Mouse (Mus musculus): ENCODE results near the gene Plekha7. TPM values are rescaled to one million over a fixed set of nuclear protein-coding genes. Genes with fewer than 3 reads are reported as not detected.

Gene Plekha7
- polyA plus RNA-seq, 1 experiment: 38.2 TPM

DNA sequence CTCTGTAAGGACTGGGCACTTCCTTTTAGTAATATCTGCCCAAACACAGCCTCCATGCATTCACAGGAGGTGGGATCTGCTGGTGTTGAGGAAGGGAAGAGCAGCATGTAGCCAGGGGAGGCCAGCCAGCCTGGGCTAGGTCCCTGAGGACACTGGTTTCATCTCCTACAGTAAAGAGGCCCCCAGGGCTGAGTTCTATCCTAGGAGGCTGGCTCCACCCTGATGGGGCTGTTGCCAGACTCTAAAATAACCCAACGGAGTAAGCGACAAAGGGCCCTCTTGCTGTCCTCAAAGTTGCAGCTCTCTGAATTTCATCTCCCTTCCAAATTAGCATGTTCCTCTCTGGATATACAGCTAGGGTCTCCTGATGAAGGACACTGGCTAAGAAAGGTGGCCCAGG is 83.6 kb downstream of the Plekha7 start:
- no peak for TF ChIP-seq POLR2A (IDR thresholded peaks at IDR 0.05; ENCODE audit: low read depth, low read length)
- no peak for TF ChIP-seq CTCF (IDR thresholded peaks at IDR 0.05; ENCODE audit: extremely low read depth, insufficient read length, insufficient replicate concordance, low read depth, low read length)
- 48% methylated on average over 2 of the region's 2 CpGs for WGBS
- H3K27ac ChIP-seq (ENCODE audit: insufficient read depth, low read depth, low read length): no peak overlapping the region
- no peak overlapping the region for H3K4me3 ChIP-seq (ENCODE audit: low read depth, low read length)
- no peaks in the 10 kb centered on the region for H3K27me3 ChIP-seq (ENCODE audit: control insufficient read depth, insufficient read depth, low read length)
- H3K36me3 ChIP-seq (ENCODE audit: control insufficient read depth, insufficient read depth, low read length): no peaks in the 10 kb centered on the region
- H3K4me1 ChIP-seq (ENCODE audit: control insufficient read depth, insufficient read depth, insufficient read length, low read length): peaks cover 45% of the 10 kb centered on the region

DNA sequence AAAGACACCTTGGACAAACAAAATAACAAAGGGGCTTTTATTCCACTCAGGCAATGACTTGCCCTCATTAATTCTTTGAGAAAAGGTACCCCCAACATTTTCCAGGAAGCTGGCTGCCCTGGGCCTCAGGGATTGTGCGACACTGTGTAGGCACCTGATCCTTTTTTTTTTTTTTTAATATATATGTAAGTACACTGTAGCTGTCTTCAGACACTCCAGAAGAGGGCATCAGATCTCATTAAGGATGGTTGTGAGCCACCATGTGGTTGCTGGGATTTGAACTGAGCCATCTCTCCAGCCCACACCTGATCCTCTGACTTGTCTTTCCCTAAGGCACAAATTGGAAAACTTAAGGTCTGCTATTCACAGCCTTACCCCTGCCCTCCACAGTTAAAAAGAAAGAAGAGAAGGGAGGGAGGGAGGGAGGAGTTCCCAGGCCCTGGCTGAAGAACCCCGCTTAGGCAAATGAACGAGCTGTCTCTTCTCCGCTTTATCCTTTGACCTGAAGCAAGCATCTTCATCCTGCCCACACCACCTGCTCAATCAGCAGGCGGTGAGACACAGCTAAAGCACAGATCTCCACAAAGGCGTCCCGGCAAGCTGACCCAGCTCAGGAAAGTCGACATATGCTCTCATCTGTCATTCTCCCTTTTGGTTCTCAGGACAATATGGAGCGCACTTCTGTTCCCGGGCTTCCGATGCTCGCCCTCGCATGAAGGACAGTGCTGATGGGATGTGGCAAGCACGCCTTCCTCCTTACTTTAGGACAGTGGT is 85.0 kb downstream of the Plekha7 start:
- 67% methylated on average over 14 of the region's 14 CpGs for WGBS
- Histone ChIP-seq H3K4me3 (ENCODE audit: low read depth, low read length) (no peak overlapping the region), H3K4me1 (ENCODE audit: control insufficient read depth, insufficient read depth, insufficient read length, low read length) (peaks cover 41% of the 10 kb centered on the region), H3K36me3 (ENCODE audit: control insufficient read depth, insufficient read depth, low read length) (no peaks in the 10 kb centered on the region), H3K27ac (ENCODE audit: insufficient read depth, low read depth, low read length) (no peak overlapping the region), H3K27me3 (ENCODE audit: control insufficient read depth, insufficient read depth, low read length) (no peaks in the 10 kb centered on the region)
- no peak for TF ChIP-seq POLR2A (IDR thresholded peaks at IDR 0.05; ENCODE audit: low read depth, low read length)
- no peak for TF ChIP-seq CTCF (IDR thresholded peaks at IDR 0.05; ENCODE audit: extremely low read depth, insufficient read length, insufficient replicate concordance, low read depth, low read length)

GRCm38 (mm10) chr7:116222288-116223009 is 85.7 kb downstream of the Plekha7 start:
- no peak overlapping the region for H3K4me3 ChIP-seq (ENCODE audit: low read depth, low read length)
- H3K36me3 ChIP-seq (ENCODE audit: control insufficient read depth, insufficient read depth, low read length): no peaks in the 10 kb centered on the region
- H3K27me3 ChIP-seq (ENCODE audit: control insufficient read depth, insufficient read depth, low read length): no peaks in the 10 kb centered on the region
- H3K27ac ChIP-seq (ENCODE audit: insufficient read depth, low read depth, low read length): no peak overlapping the region
- no peak for TF ChIP-seq CTCF (IDR thresholded peaks at IDR 0.05; ENCODE audit: extremely low read depth, insufficient read length, insufficient replicate concordance, low read depth, low read length)
- no peak for TF ChIP-seq POLR2A (IDR thresholded peaks at IDR 0.05; ENCODE audit: low read depth, low read length)
- WGBS: 26% methylated on average over 8 of the region's 8 CpGs
- peaks cover 33% of the 10 kb centered on the region for H3K4me1 ChIP-seq (ENCODE audit: control insufficient read depth, insufficient read depth, insufficient read length, low read length)

DNA sequence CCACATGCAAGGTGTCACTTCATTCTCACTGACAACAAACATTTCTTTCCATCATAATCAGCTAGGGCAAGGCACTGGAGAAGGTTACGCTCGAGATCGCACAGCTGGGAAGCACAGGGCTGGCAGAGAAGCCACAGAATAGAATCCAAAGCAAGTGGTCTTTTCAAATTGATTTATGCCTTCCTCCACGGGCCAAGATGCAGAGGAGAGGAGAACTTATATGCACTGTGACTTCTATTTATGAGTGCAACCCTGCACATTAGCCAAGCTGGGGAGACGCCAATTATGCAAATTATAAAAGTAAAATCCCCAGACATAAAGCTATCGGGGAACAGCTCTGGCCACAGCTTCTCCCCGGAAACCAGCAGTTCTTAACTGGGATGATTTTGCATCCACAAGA is 86.3 kb downstream of the Plekha7 start:
- 13% methylated on average over 7 of the region's 7 CpGs for WGBS
- Histone ChIP-seq H3K4me3 (ENCODE audit: low read depth, low read length) (no peak overlapping the region), H3K27ac (ENCODE audit: insufficient read depth, low read depth, low read length) (no peak overlapping the region), H3K36me3 (ENCODE audit: control insufficient read depth, insufficient read depth, low read length) (no peaks in the 10 kb centered on the region), H3K4me1 (ENCODE audit: control insufficient read depth, insufficient read depth, insufficient read length, low read length) (peaks cover 27% of the 10 kb centered on the region), H3K27me3 (ENCODE audit: control insufficient read depth, insufficient read depth, low read length) (no peaks in the 10 kb centered on the region)
- TF ChIP-seq CTCF (IDR thresholded peaks at IDR 0.05; ENCODE audit: extremely low read depth, insufficient read length, insufficient replicate concordance, low read depth, low read length) (no peak), POLR2A (IDR thresholded peaks at IDR 0.05; ENCODE audit: low read depth, low read length) (no peak)

DNA sequence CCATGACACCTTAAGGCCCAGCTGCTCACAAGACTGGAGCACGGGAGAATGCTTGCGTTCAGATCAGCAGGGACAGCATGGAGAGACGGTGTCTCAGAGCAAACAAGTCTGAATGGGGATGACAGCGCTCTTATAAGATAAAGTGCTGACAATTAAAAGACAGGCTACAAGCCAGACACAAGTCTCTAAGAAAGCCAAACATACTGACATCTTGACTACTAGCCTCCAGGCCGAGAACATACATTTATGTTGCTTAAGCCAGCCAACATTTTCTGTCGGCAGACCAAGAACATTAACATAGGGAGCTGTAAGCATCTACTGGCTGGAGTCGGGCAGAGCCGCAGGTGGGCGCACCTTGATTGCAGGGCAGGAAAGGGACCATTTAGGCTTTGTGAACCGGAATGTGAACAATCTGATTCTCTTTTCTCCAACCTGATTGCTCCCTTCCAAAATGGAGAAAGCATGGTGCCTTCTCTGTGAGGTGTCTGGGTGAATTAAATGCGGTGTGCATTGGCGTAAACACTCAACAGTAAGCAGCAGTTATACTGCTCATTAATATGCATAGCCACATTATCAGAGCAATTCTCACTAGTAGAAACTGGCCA is 88.0 kb downstream of the Plekha7 start:
- no peak for TF ChIP-seq POLR2A (IDR thresholded peaks at IDR 0.05; ENCODE audit: low read depth, low read length)
- H3K36me3 ChIP-seq (ENCODE audit: control insufficient read depth, insufficient read depth, low read length): no peaks in the 10 kb centered on the region
- peaks cover 22% of the 10 kb centered on the region for H3K4me1 ChIP-seq (ENCODE audit: control insufficient read depth, insufficient read depth, insufficient read length, low read length)
- WGBS: 84% methylated on average over 12 of the region's 12 CpGs
- no peak overlapping the region for H3K4me3 ChIP-seq (ENCODE audit: low read depth, low read length)
- no peak overlapping the region for H3K27ac ChIP-seq (ENCODE audit: insufficient read depth, low read depth, low read length)
- no peaks in the 10 kb centered on the region for H3K27me3 ChIP-seq (ENCODE audit: control insufficient read depth, insufficient read depth, low read length)

DNA sequence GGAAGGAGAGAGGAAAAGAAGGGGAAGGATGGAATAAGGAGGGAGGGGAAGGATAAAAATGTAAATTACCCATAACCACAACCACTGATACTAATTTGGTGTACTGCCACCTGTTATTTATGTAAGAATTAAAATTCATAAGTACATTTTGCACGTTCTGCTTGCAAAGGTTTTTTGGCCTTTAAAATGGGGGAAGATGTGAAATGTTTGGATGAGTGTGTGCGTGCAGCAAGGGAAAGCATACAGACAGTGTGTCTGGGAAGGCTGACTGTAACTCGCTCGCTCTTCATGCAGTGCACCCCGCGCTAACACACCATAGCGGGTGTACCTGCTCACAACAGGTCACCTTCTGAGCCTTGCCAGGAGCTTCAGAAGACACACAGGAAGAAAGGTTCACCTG is 90.4 kb downstream of the Plekha7 start:
- Histone ChIP-seq H3K36me3 (ENCODE audit: control insufficient read depth, insufficient read depth, low read length) (no peaks in the 10 kb centered on the region), H3K4me1 (ENCODE audit: control insufficient read depth, insufficient read depth, insufficient read length, low read length) (peaks cover 17% of the 10 kb centered on the region), H3K27ac (ENCODE audit: insufficient read depth, low read depth, low read length) (no peak overlapping the region), H3K4me3 (ENCODE audit: low read depth, low read length) (no peak overlapping the region), H3K27me3 (ENCODE audit: control insufficient read depth, insufficient read depth, low read length) (no peaks in the 10 kb centered on the region)
- WGBS: 93% methylated on average over 7 of the region's 7 CpGs
- TF ChIP-seq CTCF (IDR thresholded peaks at IDR 0.05; ENCODE audit: extremely low read depth, insufficient read length, insufficient replicate concordance, low read depth, low read length): no peak
- TF ChIP-seq POLR2A (IDR thresholded peaks at IDR 0.05; ENCODE audit: low read depth, low read length): no peak

GRCm38 (mm10) chr7:116211904-116212303 is 96.3 kb downstream of the Plekha7 start:
- Histone ChIP-seq H3K36me3 (ENCODE audit: control insufficient read depth, insufficient read depth, low read length) (no peaks in the 10 kb centered on the region), H3K4me1 (ENCODE audit: control insufficient read depth, insufficient read depth, insufficient read length, low read length) (no peaks in the 10 kb centered on the region; the same call in 1 of the 2 replicates), H3K27me3 (ENCODE audit: control insufficient read depth, insufficient read depth, low read length) (no peaks in the 10 kb centered on the region), H3K4me3 (ENCODE audit: low read depth, low read length) (no peak overlapping the region), H3K27ac (ENCODE audit: insufficient read depth, low read depth, low read length) (no peak overlapping the region)
- WGBS: 66% methylated on average over 9 of the region's 9 CpGs
- TF ChIP-seq POLR2A (IDR thresholded peaks at IDR 0.05; ENCODE audit: low read depth, low read length) (no peak), CTCF (IDR thresholded peaks at IDR 0.05; ENCODE audit: extremely low read depth, insufficient read length, insufficient replicate concordance, low read depth, low read length) (no peak)

Measured in small intestine, adult 2 months (tissue).